Mouse (Mus musculus): ENCODE results near the gene Rnf135.

GRCm38 (mm10) chr11:80154501-80154900 is 29.1 kb upstream of the Rnf135 start:
- TF ChIP-seq POLR2A (IDR thresholded peaks at IDR 0.05; ENCODE audit: insufficient read depth, low read depth, low read length) (no peak), CTCF (IDR thresholded peaks at IDR 0.05; ENCODE audit: insufficient read depth, low read depth, low read length) (no peak)
